Mouse (Mus musculus) brain, embryonic 14.5 days (tissue): Measurements from ENCODE around the gene Kcnip1.

Experiments used
- CTCF ChIP-seq: fragments of 200-500 bp; IDR thresholded peaks from 2 replicates; pipeline ENCODE4 v1.5.1; 2012; ENCODE audit warnings: inconsistent platforms, mild to moderate bottlenecking, moderate library complexity, borderline replicate concordance; ENCODE audit not compliant: insufficient read depth, insufficient read length; ENCODE audit errors: extremely low read depth
- POLR2A ChIP-seq: fragments of 200-500 bp; IDR thresholded peaks from 2 replicates; pipeline ENCODE4 v1.6.1; 2012; ENCODE audit warnings: mild to moderate bottlenecking, inconsistent platforms, borderline replicate concordance; ENCODE audit not compliant: poor library complexity, insufficient read depth, insufficient read length, severe bottlenecking; ENCODE audit errors: extremely low read depth

GRCm38 (mm10) chr11:33603174-33603573 is 389.8 kb downstream of the Kcnip1 start:
- no peak for TF ChIP-seq POLR2A
- TF ChIP-seq CTCF = no peak
